Mouse (Mus musculus) hematopoietic stem cell, adult 5-6 weeks (primary cell): Measurements from ENCODE around the gene Slc22a8. TPM values are rescaled to one million over a fixed set of nuclear protein-coding genes. Genes with fewer than 3 reads are reported as not detected.

ENCODE experiments used
- ATAC-seq, 2 experiments: fragments of 125-278 bp in 1 of 2; replicated peaks in 1 of 2; 2 replicates each; pipeline ENCODE4 v1.8.0; 2016 to 2017; ENCODE audit warnings: inconsistent platforms in 2 of 2, mild to moderate bottlenecking in 2 of 2, moderate number of reproducible peaks in 2 of 2, low read depth in 1 of 2, moderate TSS enrichment in 1 of 2; ENCODE audit not compliant: low FRiP score in 2 of 2, poor library complexity in 2 of 2, severe bottlenecking in 2 of 2, insufficient read depth in 1 of 2, low TSS enrichment in 1 of 2
- total RNA-seq: library from RNA; stranded (forward); fragments of 172-1452, 232-1000 nt; gene quantifications from 2 replicates; pipeline ENCODE4 v1.2.3, GENCODE M21; 2017

The Slc22a8 gene
- total RNA-seq, 1 experiment from 2014 or later = not detected

DNA sequence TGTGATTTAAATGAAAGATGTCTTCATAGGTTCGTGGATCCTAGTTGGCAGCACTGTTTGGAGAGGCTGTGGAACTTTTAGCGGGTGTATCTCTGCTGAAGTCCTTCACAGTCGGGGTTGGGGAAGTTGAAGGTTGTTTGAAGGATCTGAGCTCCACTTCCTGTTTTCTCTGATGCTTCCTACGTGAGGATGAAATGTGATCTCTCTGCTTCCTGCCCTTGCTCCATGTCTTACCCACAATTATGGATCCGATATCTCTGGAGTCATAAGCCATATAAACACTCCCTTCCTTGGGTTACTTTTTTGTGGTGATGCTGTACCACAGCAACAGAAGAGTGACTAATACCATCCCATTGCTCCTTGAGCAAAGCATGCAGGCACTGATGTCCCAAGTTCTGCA lies 51.0 kb downstream of the Slc22a8 start:
- peak; percentile 56 to 74 for ATAC-seq

DNA sequence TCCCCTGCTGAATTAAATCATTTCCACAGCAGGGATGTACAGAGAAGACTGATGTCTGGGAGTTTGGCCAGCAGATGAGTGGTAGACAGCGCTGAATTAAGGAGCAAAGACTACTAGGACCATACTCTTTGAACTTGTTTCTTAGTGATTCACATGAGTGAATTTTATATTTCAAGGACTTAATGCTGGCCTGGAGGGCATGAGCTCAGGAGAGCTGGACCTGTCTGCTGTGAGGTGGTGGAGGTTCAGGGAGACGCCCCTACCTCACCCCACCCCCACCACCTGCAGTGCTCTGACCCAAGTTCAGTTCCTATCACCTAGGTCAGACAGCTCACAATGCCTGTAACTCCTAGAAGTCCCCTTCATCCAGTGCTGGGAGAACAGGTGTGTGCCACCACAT lies 55.3 kb downstream of the Slc22a8 start:
- ATAC-seq = no peak

DNA sequence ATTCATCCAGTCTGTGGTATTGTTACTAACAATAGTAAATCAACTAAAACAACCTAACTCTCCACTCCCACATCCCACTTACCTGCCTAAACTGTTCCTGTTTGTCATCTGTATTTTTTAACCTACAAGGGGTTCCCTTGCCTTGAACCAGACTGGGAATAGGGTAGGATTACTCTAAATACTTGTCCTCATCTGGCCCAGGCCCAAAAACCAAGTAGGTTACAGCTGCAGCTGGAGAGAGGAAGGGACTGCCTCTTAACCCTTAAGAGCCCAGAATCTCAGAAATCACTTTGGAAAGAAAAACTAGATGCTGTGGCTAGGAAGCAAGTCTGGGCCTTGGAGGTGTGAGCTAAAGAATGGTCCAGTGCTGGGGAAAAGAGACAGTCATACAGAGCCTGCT lies 64.8 kb downstream of the Slc22a8 start:
- no peak for ATAC-seq

DNA sequence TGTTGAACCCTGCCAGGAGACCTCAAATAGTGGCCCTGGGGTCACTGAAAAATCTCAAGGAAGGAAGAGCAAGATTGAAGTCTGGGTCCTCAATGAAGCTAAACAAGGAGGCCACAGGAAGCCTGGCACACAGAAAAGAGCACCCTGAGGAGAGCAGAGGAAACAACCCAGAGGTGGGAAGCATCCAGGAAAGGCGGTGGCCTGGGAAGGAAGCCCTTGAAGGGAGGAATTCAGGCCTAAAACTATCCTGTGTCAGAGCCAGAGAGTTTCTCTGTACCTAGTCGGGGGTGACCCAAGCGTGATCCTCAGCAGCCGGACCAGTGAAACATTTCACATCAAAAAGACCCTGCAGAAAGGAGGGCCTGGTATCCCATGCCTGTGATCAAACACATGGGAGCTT lies 65.3 kb downstream of the Slc22a8 start:
- no peak for ATAC-seq

Other genes starting within 250 kb of the Slc22a8 start
- gene Slc22a30, start 186.1 kb upstream of the Slc22a8 start, total RNA-seq = not detected in 2 replicates
- gene Slc22a6, start 26.8 kb downstream of the Slc22a8 start, total RNA-seq = not detected in 2 replicates
- not detected in 2 replicates for gene Chrm1, start 72.5 kb downstream of the Slc22a8 start, total RNA-seq
- gene Slc3a2, start 132.1 kb downstream of the Slc22a8 start, total RNA-seq = 88.1 and 113 TPM in 2 replicates
- gene Wdr74, start 144.6 kb downstream of the Slc22a8 start, total RNA-seq = 58.5 and 90.9 TPM in 2 replicates
- not detected in 2 replicates for gene 1700092M07Rik, start 149.5 kb downstream of the Slc22a8 start, total RNA-seq
- gene Stx5a, start 150.2 kb downstream of the Slc22a8 start, total RNA-seq = 90.9 and 120 TPM in 2 replicates
- 87.8 and 104 TPM in 2 replicates for gene Nxf1, start 165.8 kb downstream of the Slc22a8 start, total RNA-seq
- gene Tmem223, start 179.7 kb downstream of the Slc22a8 start, total RNA-seq = 22.0 and 51.0 TPM in 2 replicates
- gene Tmem179b, start 183.2 kb downstream of the Slc22a8 start, total RNA-seq = 35.0 and 65.5 TPM in 2 replicates
- 12.3 and 15.6 TPM in 2 replicates for gene Taf6l, start 195.2 kb downstream of the Slc22a8 start, total RNA-seq
- 58.9 and 69.7 TPM in 2 replicates for gene Polr2g, start 207.3 kb downstream of the Slc22a8 start, total RNA-seq
- 1.1 and 3.7 TPM in 2 replicates for gene Zbtb3, start 211.3 kb downstream of the Slc22a8 start, total RNA-seq
- 61.0 and 83.7 TPM in 2 replicates for gene Ttc9c, start 228.1 kb downstream of the Slc22a8 start, total RNA-seq
- 67.9 and 104 TPM in 2 replicates for gene Hnrnpul2, start 228.8 kb downstream of the Slc22a8 start, total RNA-seq
- not detected in 2 replicates for gene AC129217.1, start 238.5 kb downstream of the Slc22a8 start, total RNA-seq
- gene Bscl2, start 246.2 kb downstream of the Slc22a8 start, total RNA-seq = 49.6 and 52.7 TPM in 2 replicates
- 0.38 TPM in 1 of 2 replicates, not detected in the other for gene Gng3, start 247.9 kb downstream of the Slc22a8 start, total RNA-seq